Mouse (Mus musculus): Measurements from ENCODE around the gene Mynn.

Mynn gene

DNA sequence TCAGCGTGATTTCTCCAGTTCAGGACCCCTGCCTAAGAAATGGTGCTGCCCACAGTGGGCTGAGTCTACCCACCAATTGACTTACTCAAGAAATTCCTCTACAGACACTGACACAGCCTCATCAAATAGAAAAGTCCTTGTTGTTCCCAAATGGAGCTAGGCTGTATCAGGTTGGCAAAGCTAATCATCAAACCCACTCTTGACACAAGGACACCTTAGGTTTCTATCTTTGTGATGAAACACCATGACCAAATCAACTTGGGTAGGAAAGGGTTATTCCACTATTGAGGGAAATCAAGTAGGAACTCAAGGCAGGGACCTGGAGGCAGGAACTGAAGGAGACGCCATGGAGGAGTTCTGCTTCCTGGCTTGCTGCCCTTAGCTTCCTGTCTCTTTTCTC lies 42.3 kb downstream of the Mynn start, which contains the start of gene Lrriq4:
Gene Lrriq4, plus strand, starts transcription at position 301 of the 400 bp plus-strand sequence.
- no peak for DNase-seq (ENCODE audit: low read depth, low spot score)

DNA sequence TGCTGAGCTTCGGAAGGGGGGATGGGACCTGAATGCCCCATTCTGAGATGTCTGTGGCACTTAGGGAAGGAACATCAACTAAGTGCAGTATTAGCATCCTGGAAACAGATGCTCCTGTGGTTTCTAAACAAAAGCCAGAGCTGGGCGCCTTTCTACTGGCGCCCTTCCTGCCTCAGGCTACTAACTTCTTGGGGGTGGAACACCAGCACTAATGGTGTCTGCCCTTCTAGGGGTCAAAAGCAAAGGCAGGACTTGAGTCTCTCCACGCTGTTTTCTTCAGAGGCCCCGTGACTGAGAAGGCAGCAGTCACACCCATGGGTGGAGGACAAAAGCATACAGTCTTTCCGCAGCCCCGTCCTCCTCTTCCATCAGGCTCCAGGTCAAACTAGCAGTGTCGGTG lies 44.9 kb downstream of the Mynn start:
- peak; percentile 97 for DNase-seq (ENCODE audit: low read depth, low spot score)

DNA sequence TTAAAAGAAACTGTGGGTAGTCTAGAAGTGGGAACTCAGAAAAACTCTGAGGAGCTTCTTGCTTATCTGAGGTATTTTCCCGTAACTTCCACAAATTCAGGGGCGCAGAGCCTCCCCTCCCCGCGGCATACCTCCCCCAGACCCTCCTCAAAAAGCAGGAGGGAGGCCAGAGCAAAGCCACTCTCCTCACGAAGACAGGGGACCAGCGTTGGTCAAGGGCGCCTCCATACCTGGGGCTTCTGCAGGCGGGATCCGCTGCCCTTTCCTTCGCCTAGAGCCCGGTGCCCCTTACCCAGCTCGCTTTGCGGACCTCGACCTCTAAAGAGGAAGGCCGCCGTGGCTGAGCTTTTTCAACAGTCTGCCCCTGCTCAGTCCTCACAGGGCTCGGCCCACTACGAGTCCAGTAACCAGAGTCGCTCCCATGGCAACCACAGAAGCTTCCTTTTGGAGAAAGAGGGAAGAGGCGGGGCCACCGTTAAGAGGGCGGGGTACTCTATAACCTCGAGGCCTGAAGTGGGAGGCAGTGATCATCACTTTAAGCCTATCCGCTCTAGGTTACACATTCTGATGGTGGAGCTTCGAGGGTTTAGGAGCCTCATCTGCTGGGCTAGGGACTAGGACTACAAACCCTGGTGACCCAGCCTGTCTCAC lies 45.7 kb downstream of the Mynn start, which contains the start of gene Lrrc34:
Gene Lrrc34, minus strand, starts transcription at position 430 of the 651 bp plus-strand sequence.
- peak; percentile 98 for DNase-seq (ENCODE audit: low read depth, low spot score)

DNA sequence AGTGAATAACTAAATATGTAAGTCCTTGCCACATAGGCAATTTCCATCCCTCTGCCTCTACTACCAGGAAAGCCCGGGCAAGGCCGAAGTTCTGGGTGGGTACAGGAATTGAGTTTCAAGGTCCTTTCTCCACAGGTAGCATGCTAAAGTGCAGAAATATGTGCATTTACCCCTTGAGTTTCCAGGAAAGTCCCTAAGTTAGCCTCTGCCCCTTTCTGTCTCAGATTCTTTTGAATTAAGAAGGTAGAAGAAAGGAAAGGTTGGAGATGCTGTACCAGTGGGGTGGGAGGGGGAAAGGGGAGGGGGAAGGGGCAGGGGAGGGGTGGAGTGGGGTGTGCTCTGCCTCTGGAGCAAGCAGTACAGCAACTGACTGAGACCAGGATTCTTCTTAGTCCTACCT lies 46.6 kb downstream of the Mynn start:
- DNase-seq (ENCODE audit: low read depth, low spot score), result peak; percentile 74

DNA sequence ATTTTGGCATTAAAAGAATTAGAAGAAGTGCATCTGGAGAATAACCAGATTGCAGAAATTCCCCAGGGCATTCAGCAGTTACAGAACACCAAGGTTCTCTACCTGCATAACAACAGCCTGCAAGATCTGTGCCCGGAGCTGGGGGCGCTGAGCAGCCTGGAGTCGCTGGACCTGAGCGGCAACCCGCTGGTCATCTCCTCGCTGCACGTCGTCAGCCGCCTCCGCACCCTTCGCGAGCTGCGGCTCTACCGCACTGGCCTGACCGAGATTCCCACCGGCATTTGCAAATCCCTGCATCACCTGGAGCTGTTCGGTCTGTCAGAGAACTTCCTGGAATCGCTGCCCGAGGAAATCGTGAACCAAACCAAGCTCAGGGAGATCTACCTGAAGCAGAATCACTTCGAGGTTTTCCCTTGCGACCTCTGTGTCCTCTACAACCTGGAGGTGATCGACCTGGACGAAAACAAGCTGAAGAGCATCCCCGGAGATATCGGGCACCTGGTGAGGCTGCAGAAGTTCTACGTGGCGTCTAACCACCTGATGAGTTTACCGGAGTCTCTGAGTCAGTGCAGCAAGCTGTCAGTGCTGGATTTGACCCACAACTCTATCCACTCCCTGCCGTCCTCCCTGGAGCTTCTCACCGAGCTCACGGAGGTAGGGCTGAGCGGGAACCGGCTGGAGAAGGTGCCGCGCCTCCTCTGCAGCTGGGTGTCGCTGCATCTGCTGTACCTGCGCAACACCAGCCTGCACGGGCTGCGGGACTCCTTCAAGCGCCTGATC lies 48.4 kb downstream of the Mynn start:
- DNase-seq (ENCODE audit: low read depth, low spot score), result peak; percentile 68

DNA sequence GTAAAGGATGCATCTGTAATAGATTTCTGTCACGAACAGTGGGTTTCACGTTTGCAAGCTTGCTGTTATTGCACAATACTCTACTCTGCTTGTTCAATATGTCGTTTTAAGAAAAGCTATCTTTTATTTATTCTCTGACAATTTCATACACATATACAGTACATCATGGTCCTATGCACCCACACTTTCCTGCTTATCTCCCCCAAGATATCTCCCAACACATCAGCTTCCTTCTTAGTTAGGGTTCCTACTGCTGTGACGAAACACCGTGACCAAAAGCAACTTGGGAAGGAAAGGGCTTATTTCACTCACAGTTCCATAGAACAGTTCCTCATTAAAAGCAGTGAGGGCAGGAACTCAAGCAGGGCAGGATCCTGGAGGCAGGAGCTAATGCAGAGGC lies 54.1 kb downstream of the Mynn start:
- DNase-seq (ENCODE audit: low read depth, low spot score), result no peak

DNA sequence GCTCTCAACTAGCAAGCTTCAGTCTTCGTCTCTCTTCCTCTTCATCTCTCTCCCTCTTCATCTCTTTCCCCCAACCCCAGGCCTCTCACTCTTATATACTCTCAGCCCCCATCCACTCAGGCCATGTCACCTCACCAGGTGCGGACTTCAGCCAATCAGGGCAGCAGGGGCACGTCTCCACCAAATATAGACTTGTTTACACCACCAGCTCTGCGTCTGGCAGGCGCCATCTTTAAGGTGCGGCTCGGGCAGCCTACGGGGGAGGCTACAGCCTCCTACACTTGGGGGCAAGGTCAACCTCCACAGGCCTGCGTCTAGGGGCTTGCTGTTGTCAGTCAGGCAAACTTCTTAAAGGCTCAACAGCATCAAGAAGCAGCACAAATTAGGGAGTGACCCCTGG lies 56.6 kb downstream of the Mynn start:
- peak; percentile 85 for DNase-seq (ENCODE audit: low read depth, low spot score)

Measured in ZHBTc4 (cell line).